Mouse (Mus musculus) olfactory bulb, adult 2 months (tissue): ENCODE measurements around the gene Gstp1. TPM values are rescaled to one million over a fixed set of nuclear protein-coding genes. Genes with fewer than 3 reads are reported as not detected.
A peak's percentile ranks its signal among the peaks of the same experiment; 100 is the strongest.

Source experiments
- H3K27ac ChIP-seq: fragments of 200-500 bp; 2 replicates; pipeline ENCODE4 v1.5.1; 2012; ENCODE audit warnings: low read depth, low read length; ENCODE audit not compliant: insufficient read depth
- H3K4me1 ChIP-seq: fragments of 200-500 bp; 2 replicates; pipeline ENCODE4 v1.6.1; 2012; ENCODE audit warnings: low read length; ENCODE audit not compliant: control insufficient read depth, insufficient read depth
- H3K4me3 ChIP-seq: fragments of 200-500 bp; 2 replicates; pipeline ENCODE4 v1.5.1; 2012; ENCODE audit warnings: mild to moderate bottlenecking, low read depth, low read length, moderate library complexity; ENCODE audit not compliant: insufficient read depth
- CTCF ChIP-seq: fragments of 200-500 bp; IDR thresholded peaks from 2 replicates; pipeline ENCODE4 v1.5.1; 2012; ENCODE audit warnings: low read depth, mild to moderate bottlenecking, low read length, moderate library complexity; ENCODE audit not compliant: insufficient read depth
- POLR2A ChIP-seq: fragments of 200-500 bp; IDR thresholded peaks from 2 replicates; pipeline ENCODE4 v1.6.1; 2012; ENCODE audit warnings: mild to moderate bottlenecking, low read depth, low read length, moderate library complexity; ENCODE audit not compliant: insufficient read depth
- WGBS: fragments of 180-500 bp; shearing (Covaris S2); methylation state at CpG from one replicate; pipeline ENCODE4 v1.1.7; 2018; 5-methylcytosine and 5-hydroxymethylcytosine counted together
- polyA plus RNA-seq: library from polyadenylated mRNA; stranded (reverse); fragments of >200 nt; gene quantifications from 2 replicates; pipeline ENCODE4 v1.2.4, GENCODE M21; 2012; ENCODE audit warnings: low replicate concordance; ENCODE audit not compliant: missing spikeins, insufficient read depth, insufficient read length

Gstp1 gene
- polyA plus RNA-seq, 1 experiment = not detected

DNA sequence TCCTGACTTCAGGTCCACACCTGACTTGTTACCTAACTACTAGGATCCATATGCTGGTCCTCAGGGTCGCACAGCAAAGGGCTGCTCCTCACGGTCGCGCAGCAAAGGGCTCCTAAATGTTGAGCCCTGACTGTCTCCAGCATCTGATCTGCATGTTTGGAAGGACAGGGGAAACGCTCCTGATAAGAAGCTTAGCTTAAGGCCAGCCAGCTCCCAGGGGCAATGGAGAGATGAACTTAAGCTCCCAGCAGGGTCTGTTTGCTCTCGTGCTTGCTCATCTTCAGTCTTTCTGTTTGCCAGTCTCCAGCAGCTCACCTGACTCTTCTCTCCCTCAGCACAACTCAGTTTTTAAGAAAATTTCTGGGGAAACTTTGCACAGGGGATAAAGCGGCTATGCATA, 5.1 kb downstream of the Gstp1 start:
- WGBS = 66% methylated on average over 7 of the region's 7 CpGs
- TF ChIP-seq POLR2A (no peak), CTCF (no peak)
- no peak overlapping the region for H3K27ac ChIP-seq
- H3K4me1 ChIP-seq = peaks cover 9% of the 10 kb centered on the region
- no peak overlapping the region for H3K4me3 ChIP-seq

DNA sequence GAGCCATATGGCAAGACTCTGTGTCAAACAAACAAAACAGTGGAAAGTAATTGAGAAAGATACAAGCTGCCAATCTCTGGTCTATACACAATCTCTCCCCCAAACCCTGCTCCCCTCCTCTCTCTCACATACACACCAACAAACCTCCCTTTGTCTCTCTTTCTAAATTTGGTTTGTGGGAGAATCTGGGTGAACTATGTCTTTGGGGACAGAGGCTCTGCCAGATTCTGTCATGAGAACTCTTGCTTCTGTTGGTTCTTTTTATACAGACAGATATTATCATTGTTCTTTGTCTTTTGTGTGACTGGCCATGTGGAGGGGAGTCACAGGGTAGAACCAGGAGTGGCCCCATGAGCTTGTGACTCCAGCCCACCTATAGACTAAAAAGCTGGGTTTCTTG, 10.2 kb downstream of the Gstp1 start:
- Histone ChIP-seq H3K27ac (no peak overlapping the region), H3K4me1 (no peaks in the 10 kb centered on the region), H3K4me3 (no peak overlapping the region)
- TF ChIP-seq POLR2A (no peak), CTCF (no peak)

DNA sequence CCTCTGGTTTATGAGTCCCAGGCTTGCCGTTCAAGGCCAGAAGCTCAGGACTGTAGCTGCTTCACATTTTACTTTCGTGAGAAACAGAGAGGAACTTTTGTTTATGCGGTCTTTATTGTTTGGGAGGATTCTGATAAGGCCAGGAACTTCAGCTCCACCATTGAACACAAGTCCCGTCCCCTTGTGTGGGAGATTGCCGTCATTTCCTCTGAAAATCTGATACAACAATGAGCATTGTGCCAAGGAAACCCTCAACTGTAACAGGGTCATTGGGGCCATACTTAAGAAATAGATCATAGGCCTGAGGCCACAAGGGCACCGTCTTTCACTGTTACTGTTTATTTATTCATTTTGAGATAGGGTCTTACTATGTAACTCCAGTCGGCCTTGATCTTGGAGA, 14.6 kb downstream of the Gstp1 start:
- no peak overlapping the region for H3K4me3 ChIP-seq
- WGBS = 76% methylated on average over 7 of the region's 7 CpGs
- TF ChIP-seq POLR2A = no peak
- no peak for TF ChIP-seq CTCF
- H3K4me1 ChIP-seq = no peaks in the 10 kb centered on the region
- no peak overlapping the region for H3K27ac ChIP-seq

DNA sequence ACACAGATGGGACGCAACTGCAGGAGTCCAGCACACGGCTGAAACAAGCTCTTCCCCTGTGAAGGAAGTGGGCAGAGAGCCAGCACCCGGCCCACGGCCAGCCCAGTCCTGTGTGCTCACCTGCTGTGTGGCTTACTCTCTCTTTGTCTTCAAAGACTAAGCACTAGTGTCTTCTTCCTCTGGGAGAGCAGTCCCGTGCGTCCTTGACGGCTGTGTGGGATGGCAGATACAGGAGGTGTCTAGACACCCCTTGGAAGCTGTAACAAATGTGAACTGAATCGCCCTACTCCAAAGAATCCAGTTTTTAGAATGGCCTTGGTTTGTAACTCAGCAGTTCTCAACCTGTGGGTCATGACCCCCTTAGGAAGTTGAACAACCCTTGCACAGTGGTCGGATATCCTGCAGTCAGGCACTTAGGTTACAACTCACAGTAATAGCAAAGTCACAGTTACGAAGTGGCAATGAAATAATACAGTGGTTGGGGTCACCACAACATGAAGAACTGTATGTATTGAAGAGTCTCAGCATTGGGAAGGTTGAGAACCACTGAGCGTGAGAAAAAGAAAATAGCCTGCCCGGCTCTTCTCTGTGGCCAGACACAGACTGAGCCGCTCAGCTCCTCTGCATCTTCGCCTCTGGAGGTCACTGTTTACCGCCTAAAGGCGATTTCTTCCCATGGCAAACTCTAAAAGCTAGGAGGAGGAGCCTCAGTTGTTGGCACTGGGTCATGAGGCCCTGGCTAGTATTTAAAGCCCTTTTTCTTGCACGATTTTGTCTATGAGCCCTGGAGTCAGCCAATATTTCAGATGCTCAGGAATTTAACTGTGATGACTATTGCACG, 18.8 kb downstream of the Gstp1 start:
- no peak overlapping the region for H3K27ac ChIP-seq
- WGBS = 21% methylated on average over 18 of the region's 18 CpGs
- no peaks in the 10 kb centered on the region for H3K4me1 ChIP-seq
- H3K4me3 ChIP-seq = no peak overlapping the region
- TF ChIP-seq POLR2A (no peak), CTCF (peak; percentile 72)

DNA sequence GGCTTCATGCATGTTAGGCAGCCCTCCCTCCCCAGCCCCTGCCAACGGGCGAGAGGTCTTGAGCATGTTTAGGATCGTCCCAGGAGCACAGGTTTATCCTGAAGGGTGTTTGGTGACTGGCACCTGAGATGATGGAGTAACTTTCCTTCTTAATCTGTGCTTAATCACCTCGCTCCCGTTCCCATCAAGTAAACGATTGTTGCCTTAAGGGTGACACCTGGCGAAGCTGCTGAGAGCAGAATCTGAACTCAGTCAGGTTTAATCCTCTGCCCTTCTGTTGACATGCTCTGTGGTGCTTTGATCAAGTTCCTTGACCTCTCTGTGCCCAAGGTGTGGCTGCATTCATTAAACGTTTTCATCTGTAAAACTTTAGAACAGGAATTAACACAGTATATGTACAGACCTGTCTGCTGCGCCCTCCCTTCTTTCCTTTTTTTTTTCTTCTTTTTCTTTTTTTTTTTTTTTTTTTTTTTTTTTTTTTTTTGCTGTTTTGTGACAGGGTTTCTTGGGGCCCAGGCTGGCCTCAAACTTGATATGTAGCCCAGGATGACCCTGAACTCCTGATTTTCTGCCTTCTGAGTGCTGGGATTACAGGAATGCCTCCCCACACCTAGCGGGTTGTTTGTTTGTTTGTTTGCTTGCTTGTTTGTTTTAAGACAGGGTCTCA, 19.7 kb downstream of the Gstp1 start:
- Histone ChIP-seq H3K4me3 (no peak overlapping the region), H3K4me1 (0 out of 2 replicates have a peak, but pooled peaks cover under 1% of the 10 kb centered on the region), H3K27ac (no peak overlapping the region)
- WGBS = 69% methylated on average over 10 of the region's 10 CpGs
- TF ChIP-seq POLR2A (no peak), CTCF (no peak)

DNA sequence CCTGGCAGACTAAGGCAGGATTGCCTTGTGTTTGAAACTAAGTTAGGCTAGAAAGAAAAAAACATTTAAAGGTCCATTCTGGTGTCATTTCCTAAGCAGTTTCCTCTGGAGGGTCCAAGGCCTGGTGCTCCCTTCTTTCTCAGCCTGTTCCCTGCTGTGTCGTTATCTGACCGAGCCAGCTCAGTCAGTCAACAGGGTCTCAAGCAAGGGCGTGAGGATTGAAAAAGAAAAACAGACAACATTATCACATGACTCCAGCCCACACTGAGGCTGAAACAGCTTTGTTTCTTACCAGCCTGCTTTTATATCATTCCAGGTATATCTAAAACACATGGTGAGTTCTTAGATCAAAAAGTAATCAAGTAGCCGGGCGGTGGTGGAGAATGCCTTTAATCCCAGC, 22.1 kb downstream of the Gstp1 start:
- TF ChIP-seq POLR2A (no peak), CTCF (no peak)
- 71% methylated on average over 5 of the region's 5 CpGs for WGBS
- Histone ChIP-seq H3K4me1 (peaks cover 10% of the 10 kb centered on the region), H3K4me3 (no peak overlapping the region), H3K27ac (no peak overlapping the region)

DNA sequence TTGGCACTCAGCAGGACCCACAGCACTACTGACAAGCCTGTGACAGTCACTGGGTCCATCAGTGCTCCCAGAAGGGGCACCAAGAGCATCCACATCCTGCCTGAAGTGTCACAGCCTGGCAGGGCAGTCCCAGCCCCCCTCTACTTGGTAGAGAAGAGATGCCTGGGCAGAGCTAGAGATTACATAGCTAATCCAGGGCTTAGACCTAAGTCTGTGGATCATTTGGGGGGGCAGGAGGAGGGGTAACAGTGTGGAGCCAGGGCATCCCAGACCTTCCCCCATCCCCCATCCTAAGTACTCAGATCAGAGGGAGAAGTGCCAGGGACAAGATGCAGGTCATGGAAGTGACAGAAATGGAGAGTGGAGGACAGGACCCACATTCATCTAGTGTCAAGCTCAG, 23.0 kb downstream of the Gstp1 start:
- TF ChIP-seq POLR2A (no peak), CTCF (no peak)
- peaks cover 12% of the 10 kb centered on the region for H3K4me1 ChIP-seq

DNA sequence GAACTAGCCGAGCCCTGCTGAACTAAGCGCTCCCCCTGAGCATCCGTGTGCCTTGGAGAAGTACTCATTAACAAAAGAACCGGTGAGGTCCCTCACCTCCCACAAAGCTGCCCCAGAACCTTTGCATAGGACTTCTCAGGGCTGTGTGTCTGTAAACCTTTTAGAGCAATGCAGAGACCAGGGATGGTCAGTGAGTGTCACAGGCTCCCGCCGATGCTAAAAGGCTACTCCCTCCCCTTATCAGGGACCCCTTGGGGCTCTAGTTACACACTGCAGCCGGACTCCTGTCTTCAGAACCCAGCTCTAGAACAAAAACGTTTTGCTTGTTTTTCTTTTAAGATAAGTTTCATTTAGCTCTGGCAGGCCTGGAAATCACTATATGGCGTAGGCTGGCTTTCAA, 24.7 kb downstream of the Gstp1 start:
- TF ChIP-seq CTCF (no peak), POLR2A (no peak)
- peak overlapping the region; percentile 13 for H3K4me3 ChIP-seq
- H3K4me1 ChIP-seq = peaks cover 15% of the 10 kb centered on the region
- 24% methylated on average over 9 of the region's 9 CpGs for WGBS
- no peak overlapping the region for H3K27ac ChIP-seq

More for the DNA sequence above, 23.0 kb downstream of the Gstp1 start:
- Histone ChIP-seq H3K27ac (no peak overlapping the region), H3K4me3 (no peak overlapping the region)

- peak within 1 kb of the TSS; percentile 92 for H3K4me3 ChIP-seq
- TF ChIP-seq CTCF (no peak), POLR2A (peak; percentile 86)
These were observed 25.3 kb downstream of the Gstp1 start, which contains the start of gene Ndufv1 for GRCm38 (mm10) chr19:4012432-4013022. Gene Ndufv1, minus strand, starts transcription at chr19:4012806.

More at GRCm38 (mm10) chr19:4012432-4013022, 25.3 kb downstream of the Gstp1 start, which contains the start of gene Ndufv1:
- peaks cover 15% of the 10 kb centered on the region for H3K4me1 ChIP-seq
- peak within 1 kb of the TSS; percentile 77 for H3K27ac ChIP-seq
- WGBS = under 1% methylated on average over 45 of the region's 45 CpGs
